31 mouse cellular contexts compared by ENCODE assay signal in the genomic region with DNA sequence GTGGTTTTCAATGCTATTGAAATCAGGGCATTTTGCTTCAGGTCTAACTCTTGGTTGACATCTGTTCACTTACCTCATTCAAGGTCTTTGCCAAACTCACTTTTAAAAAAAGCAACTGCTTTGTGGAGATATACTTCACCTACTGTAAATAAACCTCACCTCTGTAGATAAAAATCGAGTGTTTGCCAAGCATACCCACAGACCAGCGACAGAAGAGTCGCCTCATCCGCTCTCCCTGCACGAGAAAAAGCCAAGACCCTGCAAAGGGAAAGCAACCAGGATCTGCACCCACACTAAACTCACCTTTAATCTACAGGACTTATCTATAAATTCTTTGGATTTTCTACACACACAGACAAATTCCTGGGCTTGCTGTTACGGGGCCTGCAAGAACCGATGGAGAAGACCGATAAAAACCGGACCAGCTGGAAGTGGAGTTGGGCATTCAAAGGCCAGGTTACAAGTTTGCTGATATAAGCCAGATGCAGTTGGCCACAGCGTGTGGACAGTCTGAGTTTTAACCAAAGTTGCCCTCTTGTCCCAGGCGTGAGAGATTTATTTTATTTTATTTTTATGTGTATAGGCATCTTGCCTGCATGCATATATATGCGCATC. TPM values are rescaled to one million over a fixed set of nuclear protein-coding genes. Genes with fewer than 3 reads are reported as not detected.
DNase-seq lines count a peak whose midpoint lies in the region; ATAC-seq and TF ChIP-seq lines count a peak whose summit lies in the region.
"Had no signal": no experiment of that assay in that cellular context is flagged by ENCODE, and none has a peak within 500 bp of the region (broad histone marks: within the 10 kb centered on the region; RNA-seq: fewer than 3 reads in every experiment).

No protein-coding gene starts in this region.

- H3K4me2 ChIP-seq in liver, embryonic 13.5 days, result peak overlapping the region; percentile 66; the same call in 1 of the 2 replicates
- H3K4me2 ChIP-seq in liver, embryonic 11.5 days, result no peak overlapping the region
- no peak overlapping the region for H3K4me2 ChIP-seq in lung, postnatal 0 days (replicated peaks; ENCODE audit: low read depth, low read length)
- no peak overlapping the region for H3K4me2 ChIP-seq in liver, embryonic 16.5 days (ENCODE audit: low read depth, low read length)
- H3K4me2 ChIP-seq: embryonic facial prominence, embryonic 15.5 days; heart, embryonic 11.5 days; hindbrain, embryonic 14.5 days; midbrain, embryonic 12.5 days; neural tube, embryonic 13.5 days had no signal

- peak overlapping the region; percentile 82 for H3K27ac ChIP-seq in heart, embryonic 10.5 days
- peak overlapping the region; percentile 95 for H3K27ac ChIP-seq in liver, embryonic 13.5 days
- no peak overlapping the region for H3K27ac ChIP-seq in liver, embryonic 11.5 days (ENCODE audit: low read depth, low read length)
- H3K27ac ChIP-seq in lung, postnatal 0 days (ENCODE audit: low read length), result no peak overlapping the region
- peak overlapping the region; percentile 12; the same call in 1 of the 2 replicates for H3K27ac ChIP-seq in liver, embryonic 16.5 days (ENCODE audit: low read length)
- H3K27ac ChIP-seq: embryonic facial prominence, embryonic 10.5 days; embryonic facial prominence, embryonic 15.5 days; hindbrain, embryonic 14.5 days; kidney, postnatal 0 days; midbrain, embryonic 12.5 days; neural tube, embryonic 13.5 days; stomach, postnatal 0 days had no signal

- H3K27me3 ChIP-seq in heart, embryonic 10.5 days (ENCODE audit: insufficient read depth, poor library complexity, severe bottlenecking), result no peaks in the 10 kb centered on the region
- no peaks in the 10 kb centered on the region for H3K27me3 ChIP-seq in liver, embryonic 13.5 days
- H3K27me3 ChIP-seq in liver, embryonic 11.5 days (replicated peaks; ENCODE audit: control insufficient read depth, insufficient read depth, low read length), result no peaks in the 10 kb centered on the region
- 0 out of 2 replicates have a peak, but pooled peaks cover 3% of the 10 kb centered on the region for H3K27me3 ChIP-seq in lung, postnatal 0 days (replicated peaks; ENCODE audit: insufficient read depth, low read length)
- no peaks in the 10 kb centered on the region for H3K27me3 ChIP-seq in liver, embryonic 16.5 days (ENCODE audit: control insufficient read depth, insufficient read depth, low read depth, low read length)
- H3K27me3 ChIP-seq: embryonic facial prominence, embryonic 15.5 days; megakaryocyte, embryonic 14.5 days; midbrain, embryonic 12.5 days; neural tube, embryonic 13.5 days had no signal

- TF ChIP-seq EP300 in lung, postnatal 0 days (IDR thresholded peaks at IDR 0.05), result no peak

- 64% methylated on average over 12 of the region's 12 CpGs for WGBS in heart, embryonic 10.5 days
- 81% methylated on average over 12 of the region's 12 CpGs for WGBS in liver, embryonic 13.5 days (ENCODE audit: insufficient replicate concordance)
- 70% methylated on average over 12 of the region's 12 CpGs for WGBS in liver, embryonic 11.5 days
- 54% methylated on average over 12 of the region's 12 CpGs for WGBS in lung, postnatal 0 days
- 79% methylated on average over 12 of the region's 12 CpGs for WGBS in lung, adult 2 months
- WGBS in liver, embryonic 16.5 days (ENCODE audit: insufficient replicate concordance), result 77% methylated on average over 12 of the region's 12 CpGs

- TF ChIP-seq CTCF in lung, postnatal 0 days (IDR thresholded peaks at IDR 0.05), result no peak
- no peak for TF ChIP-seq CTCF in lung, adult 2 months (IDR thresholded peaks at IDR 0.05; ENCODE audit: insufficient read depth, low read length)

- H3K4me1 ChIP-seq in heart, embryonic 10.5 days, result peaks cover 74% of the 10 kb centered on the region
- peaks cover 98% of the 10 kb centered on the region for H3K4me1 ChIP-seq in liver, embryonic 13.5 days (replicated peaks)
- H3K4me1 ChIP-seq in liver, embryonic 11.5 days (replicated peaks; ENCODE audit: control insufficient read depth, insufficient read depth, low read length), result peaks cover 54% of the 10 kb centered on the region
- H3K4me1 ChIP-seq in lung, postnatal 0 days (ENCODE audit: insufficient read depth, low read depth, low read length), result peaks cover 16% of the 10 kb centered on the region
- H3K4me1 ChIP-seq in lung, adult 2 months (ENCODE audit: control insufficient read depth, insufficient read depth, low read length), result peaks cover 9% of the 10 kb centered on the region
- peaks cover 64% of the 10 kb centered on the region for H3K4me1 ChIP-seq in liver, embryonic 16.5 days (ENCODE audit: control insufficient read depth, low read depth, low read length)
- H3K4me1 ChIP-seq: midbrain, embryonic 12.5 days had no signal

- TF ChIP-seq POLR2A in lung, adult 2 months (IDR thresholded peaks at IDR 0.05; ENCODE audit: borderline replicate concordance, extremely low read depth, low read depth, low read length), result no peak

- ATAC-seq in liver, embryonic 13.5 days (ENCODE audit: low read depth), result no peak
- no peak for ATAC-seq in liver, embryonic 11.5 days (replicated peaks; ENCODE audit: low FRiP score)
- no peak for ATAC-seq in lung, postnatal 0 days
- ATAC-seq in liver, embryonic 16.5 days (ENCODE audit: low read depth), result no peak
- ATAC-seq: forebrain, embryonic 14.5 days; inflammation-experienced regulatory T-cells, adult 6 months had no signal

- H3K36me3 ChIP-seq in heart, embryonic 10.5 days, result no peaks in the 10 kb centered on the region
- no peaks in the 10 kb centered on the region for H3K36me3 ChIP-seq in liver, embryonic 13.5 days
- no peaks in the 10 kb centered on the region for H3K36me3 ChIP-seq in liver, embryonic 11.5 days (ENCODE audit: control insufficient read depth, insufficient read depth, low read length)
- H3K36me3 ChIP-seq in lung, postnatal 0 days (ENCODE audit: insufficient read depth, low read length), result no peaks in the 10 kb centered on the region
- no peaks in the 10 kb centered on the region for H3K36me3 ChIP-seq in liver, embryonic 16.5 days (ENCODE audit: control insufficient read depth, insufficient read depth)
- H3K36me3 ChIP-seq: embryonic facial prominence, embryonic 10.5 days; embryonic facial prominence, embryonic 15.5 days; G1E; midbrain, embryonic 12.5 days; neural tube, embryonic 13.5 days had no signal

- no peak for DNase-seq in heart, embryonic 10.5 days (ENCODE audit: low spot score)
- DNase-seq in heart, adult 18-20 months, result no peak
- DNase-seq in liver, embryonic 13.5 days, result no peak
- no peak for DNase-seq in liver, embryonic 11.5 days (ENCODE audit: low spot score)
- DNase-seq in lung, postnatal 0 days (ENCODE audit: low spot score), result peak; percentile 36
- DNase-seq in lung, adult 2 months, result no peak
- DNase-seq: adrenal gland, postnatal 10 days; cerebellum, adult 8-10 months; cerebellum, postnatal 25 days; gastrocnemius, postnatal 14 days; kidney, adult 11 months; layer of hippocampus, postnatal 36 days; left cerebral cortex, postnatal 4 days; lung, postnatal 4 days; right cerebral cortex, postnatal 4 days; thymus, adult 18-20 months; thymus, postnatal 25 days had no signal

- no peaks in the 10 kb centered on the region for H3K9me3 ChIP-seq in heart, embryonic 10.5 days
- no peaks in the 10 kb centered on the region for H3K9me3 ChIP-seq in liver, embryonic 13.5 days (replicated peaks)
- no peaks in the 10 kb centered on the region for H3K9me3 ChIP-seq in liver, embryonic 11.5 days (ENCODE audit: control insufficient read depth, low read length)
- H3K9me3 ChIP-seq in lung, postnatal 0 days (ENCODE audit: low read length), result no peaks in the 10 kb centered on the region
- no peaks in the 10 kb centered on the region for H3K9me3 ChIP-seq in liver, embryonic 16.5 days (replicated peaks; ENCODE audit: control insufficient read depth, low read length)
- H3K9me3 ChIP-seq: embryonic facial prominence, embryonic 10.5 days; embryonic facial prominence, embryonic 15.5 days; G1E; megakaryocyte, embryonic 14.5 days; midbrain, embryonic 12.5 days; neural tube, embryonic 13.5 days had no signal

- H3K9ac ChIP-seq in liver, embryonic 13.5 days, result no peak overlapping the region
- no peak overlapping the region for H3K9ac ChIP-seq in liver, embryonic 11.5 days (ENCODE audit: low read depth, low read length)
- H3K9ac ChIP-seq in lung, postnatal 0 days (replicated peaks; ENCODE audit: low read depth), result no peak overlapping the region
- H3K9ac ChIP-seq in liver, embryonic 16.5 days (ENCODE audit: low read depth, low read length), result no peak overlapping the region
- H3K9ac ChIP-seq: embryonic facial prominence, embryonic 15.5 days; hindbrain, embryonic 14.5 days; midbrain, embryonic 12.5 days; neural tube, embryonic 13.5 days had no signal

- no peak overlapping the region for H3K4me3 ChIP-seq in heart, embryonic 10.5 days
- no peak overlapping the region for H3K4me3 ChIP-seq in liver, embryonic 13.5 days (replicated peaks)
- H3K4me3 ChIP-seq in liver, embryonic 11.5 days (ENCODE audit: low read depth, low read length), result no peak overlapping the region
- no peak overlapping the region for H3K4me3 ChIP-seq in lung, postnatal 0 days (ENCODE audit: low read depth, low read length)
- H3K4me3 ChIP-seq in lung, adult 2 months (replicated peaks; ENCODE audit: extremely low read depth, low read depth, low read length), result no peak overlapping the region
- no peak overlapping the region for H3K4me3 ChIP-seq in liver, embryonic 16.5 days (ENCODE audit: low read depth, low read length)
- H3K4me3 ChIP-seq: embryonic facial prominence, embryonic 10.5 days; embryonic facial prominence, embryonic 15.5 days; midbrain, embryonic 12.5 days; myocyte; neural tube, embryonic 13.5 days had no signal

RNA-seq across cellular contexts. Expression of a gene that starts 39.5 kb away (rescaled TPM):
- polyA plus RNA-seq in heart, embryonic 10.5 days (2016; fragmentation: Nextera tagmentation; extraction: Ambion mirVana), result 119 and 137 TPM in 2 replicates
- 10 to 100 TPM; 42.2 to 42.9 TPM for total RNA-seq in heart, adult 18-20 months (2021)
- polyA plus RNA-seq in liver, embryonic 13.5 days (2015; fragmentation: Nextera tagmentation; extraction: Ambion mirVana), result 29.7 and 30.2 TPM in 2 replicates
- polyA plus RNA-seq in liver, embryonic 11.5 days (2014; fragmentation: Nextera tagmentation; extraction: Ambion mirVana), result 66.8 and 71.9 TPM in 2 replicates
- polyA plus RNA-seq in lung, postnatal 0 days (2015; fragmentation: Nextera tagmentation; extraction: Ambion mirVana), result 84.2 and 84.4 TPM in 2 replicates
- 81.3 and 81.6 TPM in 2 replicates for polyA plus RNA-seq in lung, adult 2 months (2012; rRNA removed)
- polyA plus RNA-seq in liver, embryonic 16.5 days (2015; fragmentation: Nextera tagmentation; extraction: Ambion mirVana), result 24.9 and 25.2 TPM in 2 replicates

RNA-seq across cellular contexts. Expression of a gene that starts 53.2 kb away (rescaled TPM):
- 232 and 318 TPM in 2 replicates for polyA plus RNA-seq in heart, embryonic 10.5 days (2016; fragmentation: Nextera tagmentation; extraction: Ambion mirVana)
- total RNA-seq in heart, adult 18-20 months (2021), result 1 to 10 TPM; 7.9 to 8.5 TPM
- polyA plus RNA-seq in liver, embryonic 13.5 days (2015; fragmentation: Nextera tagmentation; extraction: Ambion mirVana), result 29.7 and 36.3 TPM in 2 replicates
- polyA plus RNA-seq in liver, embryonic 11.5 days (2014; fragmentation: Nextera tagmentation; extraction: Ambion mirVana), result 55.3 and 60.2 TPM in 2 replicates
- 30.0 and 33.2 TPM in 2 replicates for polyA plus RNA-seq in lung, postnatal 0 days (2015; fragmentation: Nextera tagmentation; extraction: Ambion mirVana)
- 38.1 and 39.3 TPM in 2 replicates for polyA plus RNA-seq in lung, adult 2 months (2012; rRNA removed)
- 87.9 and 104 TPM in 2 replicates for polyA plus RNA-seq in liver, embryonic 16.5 days (2015; fragmentation: Nextera tagmentation; extraction: Ambion mirVana)

Comparison
In these comparisons a context has a peak if more than half of its experiments do, and no peak if none do; other contexts are left out.
1. H3K27ac ChIP-seq: peak in heart, embryonic 10.5 days (single experiment), liver, embryonic 13.5 days (single experiment) and liver, embryonic 16.5 days (single experiment); none in liver, embryonic 11.5 days (single experiment) and lung, postnatal 0 days (single experiment).